Mouse (Mus musculus): Measurements from ENCODE around the gene Mtch1. TPM values are rescaled to one million over a fixed set of nuclear protein-coding genes. Genes with fewer than 3 reads are reported as not detected.

The Mtch1 gene
- polyA plus RNA-seq, 1 experiment from 2014 or later = 530 TPM

DNA sequence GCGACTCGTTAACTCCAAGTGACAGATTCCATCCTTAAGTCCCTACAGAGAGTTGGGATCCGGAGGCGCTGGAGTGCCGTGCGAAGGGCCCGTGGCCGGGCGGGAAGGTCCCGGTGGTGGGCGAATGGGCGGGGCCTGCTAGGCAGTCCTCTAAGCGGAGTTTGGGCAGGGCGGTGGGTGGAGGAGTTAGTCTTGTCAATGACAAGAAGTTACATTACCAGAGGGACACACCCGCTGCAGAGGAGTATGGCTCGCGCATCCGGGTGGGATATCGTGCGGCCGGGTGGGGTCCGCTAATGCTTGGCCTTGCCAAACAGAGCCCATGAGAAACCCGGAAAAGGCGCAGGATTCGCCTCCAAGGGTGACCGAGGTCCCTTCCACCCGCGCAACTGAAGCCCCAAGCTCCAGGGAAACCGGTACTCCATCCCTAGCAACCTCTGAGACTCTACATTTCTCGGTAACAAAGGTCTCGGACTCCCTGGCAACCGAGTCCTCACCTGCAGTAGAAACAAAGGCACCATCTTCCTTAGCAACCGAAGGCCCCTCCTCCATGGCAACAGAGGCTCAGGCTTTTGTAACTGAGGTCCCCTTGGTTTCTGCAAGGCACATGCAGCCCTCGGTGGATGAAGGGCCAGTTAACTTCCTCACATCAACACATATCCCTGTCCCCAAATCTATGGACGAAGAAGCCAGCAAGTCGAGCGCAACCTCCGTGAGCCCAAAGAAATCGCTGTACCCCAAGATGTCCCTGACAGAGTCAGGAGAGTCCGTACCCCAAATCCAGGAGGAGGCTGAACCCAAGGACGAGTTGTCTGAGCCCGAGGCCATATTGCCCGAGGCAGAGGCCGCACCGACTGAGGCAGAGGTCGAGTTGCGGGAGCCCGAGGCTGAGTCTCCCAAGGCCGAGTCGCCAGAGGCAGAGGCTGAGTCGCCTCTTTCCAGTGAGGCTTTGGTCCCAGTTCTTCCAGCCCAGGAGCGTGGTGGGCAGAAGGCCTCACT, 20.9 kb downstream of the Mtch1 start:
- Histone ChIP-seq H3K36me3 (replicated peaks; ENCODE audit: control insufficient read depth, insufficient read depth) (peaks cover 14% of the 10 kb centered on the region), H3K9ac (peak overlapping the region; percentile 53), H3K9me3 (ENCODE audit: control insufficient read depth, low read length) (no peaks in the 10 kb centered on the region), H3K27ac (peak overlapping the region; percentile 75), H3K4me3 (replicated peaks; ENCODE audit: low read length) (peak overlapping the region; percentile 24), H3K4me2 (replicated peaks) (peak overlapping the region; percentile 59), H3K27me3 (ENCODE audit: control insufficient read depth, insufficient read depth, low read length) (peaks cover 14% of the 10 kb centered on the region), H3K4me1 (replicated peaks; ENCODE audit: control insufficient read depth, insufficient read depth, low read length) (peaks cover 22% of the 10 kb centered on the region)
- ATAC-seq (ENCODE audit: low FRiP score) (peak; percentile 60), DNase-seq (ENCODE audit: low spot score) (peak; percentile 62)
- WGBS = 7% methylated on average over 52 of the region's 52 CpGs

DNA sequence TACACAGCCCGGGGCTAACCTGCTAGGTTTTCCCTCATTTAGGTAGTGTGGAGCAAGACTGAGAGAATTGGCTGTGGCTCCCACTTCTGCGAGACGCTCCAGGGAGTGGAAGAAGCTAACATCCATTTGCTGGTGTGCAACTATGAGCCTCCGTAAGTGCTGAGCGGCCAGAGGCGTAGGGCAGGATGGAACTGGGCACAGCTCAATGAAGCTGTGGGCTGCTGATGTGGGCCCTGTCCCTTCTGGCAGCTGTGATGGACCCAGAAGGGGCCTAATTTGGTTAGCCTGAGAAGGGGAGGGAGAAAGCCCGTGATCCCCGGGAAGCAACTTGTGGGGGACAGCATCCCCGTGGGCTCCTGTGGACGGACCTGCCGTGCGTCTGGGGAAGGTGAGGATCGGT, 21.9 kb downstream of the Mtch1 start:
- 39% methylated on average over 13 of the region's 13 CpGs for WGBS
- ATAC-seq (ENCODE audit: low FRiP score) = no peak
- Histone ChIP-seq H3K9me3 (ENCODE audit: control insufficient read depth, low read length) (no peaks in the 10 kb centered on the region), H3K27me3 (ENCODE audit: control insufficient read depth, insufficient read depth, low read length) (peaks cover 24% of the 10 kb centered on the region), H3K9ac (peak overlapping the region; percentile 53; the same call in 1 of the 2 replicates), H3K27ac (no peak overlapping the region), H3K4me2 (replicated peaks) (0 out of 2 replicates have a peak overlapping the region, but pooled peaks have one; percentile 59), H3K4me3 (replicated peaks; ENCODE audit: low read length) (no peak overlapping the region), H3K4me1 (replicated peaks; ENCODE audit: control insufficient read depth, insufficient read depth, low read length) (peaks cover 21% of the 10 kb centered on the region), H3K36me3 (replicated peaks; ENCODE audit: control insufficient read depth, insufficient read depth) (0 out of 2 replicates have a peak, but pooled peaks cover 5% of the 10 kb centered on the region)
- DNase-seq (ENCODE audit: low spot score) = no peak

DNA sequence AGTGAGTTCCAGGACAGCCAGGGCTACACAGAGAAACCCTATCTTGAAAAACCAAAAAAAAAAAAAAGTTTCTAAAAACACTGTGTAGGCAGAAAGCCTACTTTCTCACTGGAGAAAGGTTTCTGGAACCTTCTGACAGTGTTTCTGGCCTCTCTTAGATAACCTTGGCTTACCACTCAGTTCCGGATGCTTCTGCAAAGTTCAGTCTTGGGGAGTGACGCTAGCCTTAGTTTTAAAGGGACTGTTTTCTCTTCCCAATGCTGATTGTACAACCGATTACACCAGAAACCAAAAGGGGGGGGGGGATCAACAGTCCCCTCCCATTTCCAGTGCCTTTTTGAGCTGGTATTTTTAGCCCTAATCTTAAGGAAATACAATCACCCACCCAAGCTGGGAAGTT, 24.1 kb downstream of the Mtch1 start:
- H3K4me3 ChIP-seq (replicated peaks; ENCODE audit: low read length) = no peak overlapping the region
- no peaks in the 10 kb centered on the region for H3K9me3 ChIP-seq (ENCODE audit: control insufficient read depth, low read length)
- H3K4me2 ChIP-seq (replicated peaks) = no peak overlapping the region
- H3K4me1 ChIP-seq (replicated peaks; ENCODE audit: control insufficient read depth, insufficient read depth, low read length) = peaks cover 21% of the 10 kb centered on the region
- no peak for DNase-seq (ENCODE audit: low spot score)
- H3K9ac ChIP-seq = no peak overlapping the region
- peaks cover 29% of the 10 kb centered on the region for H3K27me3 ChIP-seq (ENCODE audit: control insufficient read depth, insufficient read depth, low read length)
- ATAC-seq (ENCODE audit: low FRiP score) = no peak
- H3K27ac ChIP-seq = no peak overlapping the region
- 88% methylated on average over 3 of the region's 3 CpGs for WGBS
- H3K36me3 ChIP-seq (replicated peaks; ENCODE audit: control insufficient read depth, insufficient read depth) = no peaks in the 10 kb centered on the region

DNA sequence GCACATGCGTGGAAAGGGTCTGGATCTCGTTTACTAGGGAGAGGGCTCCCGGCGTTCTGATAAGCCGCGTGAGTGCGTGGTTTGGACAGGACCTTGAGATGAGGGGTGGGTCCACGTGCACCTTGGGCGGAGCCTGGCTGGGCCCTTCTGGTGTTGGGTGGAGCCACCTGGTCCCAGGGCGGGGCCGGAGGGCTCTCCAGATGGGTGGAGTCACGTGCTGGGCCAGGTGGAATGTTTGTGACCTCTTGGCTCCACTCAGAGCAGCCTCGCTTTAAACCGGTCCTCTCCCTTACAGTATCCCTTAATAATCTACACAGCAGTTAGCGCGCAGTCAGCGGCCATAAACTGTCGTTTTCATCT, 25.2 kb downstream of the Mtch1 start:
- no peak overlapping the region for H3K4me2 ChIP-seq (replicated peaks)
- WGBS = 20% methylated on average over 18 of the region's 18 CpGs
- no peaks in the 10 kb centered on the region for H3K36me3 ChIP-seq (replicated peaks; ENCODE audit: control insufficient read depth, insufficient read depth)
- DNase-seq (ENCODE audit: low spot score) (no peak), ATAC-seq (ENCODE audit: low FRiP score) (no peak)
- H3K9me3 ChIP-seq (ENCODE audit: control insufficient read depth, low read length) = no peaks in the 10 kb centered on the region
- H3K27ac ChIP-seq = no peak overlapping the region
- peaks cover 29% of the 10 kb centered on the region for H3K27me3 ChIP-seq (ENCODE audit: control insufficient read depth, insufficient read depth, low read length)
- no peak overlapping the region for H3K4me3 ChIP-seq (replicated peaks; ENCODE audit: low read length)
- H3K9ac ChIP-seq = no peak overlapping the region
- H3K4me1 ChIP-seq (replicated peaks; ENCODE audit: control insufficient read depth, insufficient read depth, low read length) = peaks cover 21% of the 10 kb centered on the region

DNA sequence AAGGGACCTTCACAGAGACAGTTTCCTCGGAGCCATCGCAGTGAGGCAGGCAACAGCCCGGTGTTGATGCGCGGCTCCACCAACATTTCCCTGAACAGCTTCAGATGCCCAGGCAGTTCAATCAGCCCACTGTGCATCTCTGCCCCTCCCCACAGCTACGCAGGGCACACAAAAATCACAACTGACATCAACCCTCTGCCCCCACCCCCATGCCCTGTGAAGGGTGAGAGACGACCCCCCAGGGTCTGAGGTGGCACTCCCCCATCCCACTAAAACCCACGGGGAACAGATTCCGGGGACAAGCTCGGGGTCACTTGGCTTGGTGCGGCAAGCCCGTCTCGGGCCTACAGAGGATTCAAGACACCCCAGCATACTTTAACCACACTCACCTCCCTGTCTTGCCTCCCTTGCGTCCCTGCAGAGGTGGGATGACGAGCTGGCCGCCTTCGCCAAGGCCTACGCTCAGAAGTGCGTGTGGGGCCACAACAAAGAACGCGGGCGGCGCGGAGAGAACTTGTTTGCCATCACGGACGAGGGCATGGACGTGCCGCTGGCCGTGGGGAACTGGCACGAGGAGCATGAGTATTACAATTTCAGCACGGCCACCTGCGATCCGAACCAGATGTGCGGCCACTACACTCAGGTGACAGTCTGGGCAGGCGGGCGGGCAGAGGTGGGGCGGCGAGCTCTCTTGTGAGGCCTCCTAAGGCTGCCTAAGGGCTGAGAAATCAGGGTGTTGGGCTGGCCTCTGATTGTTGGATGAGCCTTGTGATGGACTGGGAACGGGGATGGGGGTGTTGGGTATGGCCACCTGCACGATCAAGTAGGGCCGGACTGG, 25.8 kb downstream of the Mtch1 start:
- Histone ChIP-seq H3K27ac (no peak overlapping the region), H3K4me1 (replicated peaks; ENCODE audit: control insufficient read depth, insufficient read depth, low read length) (peaks cover 16% of the 10 kb centered on the region), H3K36me3 (replicated peaks; ENCODE audit: control insufficient read depth, insufficient read depth) (no peaks in the 10 kb centered on the region), H3K9ac (no peak overlapping the region), H3K27me3 (ENCODE audit: control insufficient read depth, insufficient read depth, low read length) (peaks cover 29% of the 10 kb centered on the region), H3K9me3 (ENCODE audit: control insufficient read depth, low read length) (no peaks in the 10 kb centered on the region), H3K4me2 (replicated peaks) (no peak overlapping the region; the same call in 1 of the 2 replicates), H3K4me3 (replicated peaks; ENCODE audit: low read length) (no peak overlapping the region)
- no peak for DNase-seq (ENCODE audit: low spot score)
- WGBS = 17% methylated on average over 41 of the region's 41 CpGs
- no peak for ATAC-seq (ENCODE audit: low FRiP score)

DNA sequence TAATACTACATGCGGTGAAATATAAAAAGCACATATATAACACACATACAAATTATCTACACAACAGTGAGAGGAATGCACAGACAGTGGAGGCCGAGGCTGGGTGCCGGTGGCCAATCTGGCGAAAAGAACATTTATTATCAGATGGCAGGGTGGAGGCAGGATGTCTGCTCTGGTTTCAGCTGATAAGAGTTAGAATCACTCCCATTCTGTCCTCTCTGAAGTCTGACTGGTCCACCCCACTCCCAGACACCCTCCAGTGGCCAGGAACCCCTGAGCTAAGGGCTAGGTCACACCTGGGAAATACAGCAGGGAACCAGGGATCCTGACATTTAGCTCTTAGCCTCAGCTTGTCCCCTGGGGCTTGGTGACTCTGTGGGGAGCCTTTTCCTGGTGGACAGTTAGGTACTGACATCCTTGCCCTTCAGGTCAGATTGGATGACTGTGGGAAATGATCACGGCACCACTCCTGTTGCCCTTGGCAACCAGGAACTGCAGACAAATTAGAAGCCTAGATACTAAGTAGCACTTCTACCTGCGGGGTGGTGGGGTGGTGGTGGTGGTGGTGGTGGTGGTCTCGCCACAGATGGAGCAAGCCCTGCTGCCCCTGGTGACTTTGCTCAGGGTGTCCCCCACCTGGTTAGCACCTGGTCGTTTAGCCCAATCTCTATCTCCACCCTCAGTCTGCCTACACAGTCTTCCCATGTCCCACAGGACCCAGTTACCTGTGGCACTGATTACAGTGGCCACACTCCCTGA, 27.7 kb downstream of the Mtch1 start:
- Histone ChIP-seq H3K9ac (no peak overlapping the region), H3K27me3 (ENCODE audit: control insufficient read depth, insufficient read depth, low read length) (peaks cover 29% of the 10 kb centered on the region), H3K9me3 (ENCODE audit: control insufficient read depth, low read length) (no peaks in the 10 kb centered on the region), H3K36me3 (replicated peaks; ENCODE audit: control insufficient read depth, insufficient read depth) (no peaks in the 10 kb centered on the region), H3K27ac (no peak overlapping the region), H3K4me2 (replicated peaks) (no peak overlapping the region), H3K4me1 (replicated peaks; ENCODE audit: control insufficient read depth, insufficient read depth, low read length) (0 out of 2 replicates have a peak, but pooled peaks cover 4% of the 10 kb centered on the region), H3K4me3 (replicated peaks; ENCODE audit: low read length) (no peak overlapping the region)
- no peak for ATAC-seq (ENCODE audit: low FRiP score)
- no peak for DNase-seq (ENCODE audit: low spot score)
- WGBS = 76% methylated on average over 8 of the region's 8 CpGs

DNA sequence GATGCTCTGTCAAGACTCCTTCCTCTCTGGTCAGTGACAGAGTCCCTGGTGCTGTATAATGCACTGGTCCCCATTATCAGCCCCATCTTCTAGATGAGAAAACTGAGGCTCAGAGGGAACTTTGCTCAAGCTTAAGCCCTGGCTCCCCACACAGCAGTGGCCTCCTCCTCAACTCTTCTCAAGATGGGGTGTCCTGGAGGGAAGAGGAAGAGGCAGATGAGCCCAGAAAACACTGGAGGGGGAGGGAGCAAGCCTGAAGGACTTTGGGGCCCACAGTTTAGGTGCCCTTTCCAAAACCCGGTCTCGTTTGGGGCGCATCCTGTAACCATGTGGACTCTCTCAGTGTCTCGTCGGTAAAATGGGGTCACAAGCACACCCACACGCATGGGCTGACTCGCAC, 28.3 kb downstream of the Mtch1 start:
- ATAC-seq (ENCODE audit: low FRiP score) = no peak
- H3K4me2 ChIP-seq (replicated peaks) = no peak overlapping the region
- no peak overlapping the region for H3K4me3 ChIP-seq (replicated peaks; ENCODE audit: low read length)
- WGBS = 93% methylated on average over 7 of the region's 7 CpGs
- no peak overlapping the region for H3K9ac ChIP-seq
- DNase-seq (ENCODE audit: low spot score) = no peak
- H3K36me3 ChIP-seq (replicated peaks; ENCODE audit: control insufficient read depth, insufficient read depth) = no peaks in the 10 kb centered on the region
- H3K9me3 ChIP-seq (ENCODE audit: control insufficient read depth, low read length) = no peaks in the 10 kb centered on the region
- no peak overlapping the region for H3K27ac ChIP-seq
- 0 out of 2 replicates have a peak, but pooled peaks cover 4% of the 10 kb centered on the region for H3K4me1 ChIP-seq (replicated peaks; ENCODE audit: control insufficient read depth, insufficient read depth, low read length)
- H3K27me3 ChIP-seq (ENCODE audit: control insufficient read depth, insufficient read depth, low read length) = peaks cover 29% of the 10 kb centered on the region

DNA sequence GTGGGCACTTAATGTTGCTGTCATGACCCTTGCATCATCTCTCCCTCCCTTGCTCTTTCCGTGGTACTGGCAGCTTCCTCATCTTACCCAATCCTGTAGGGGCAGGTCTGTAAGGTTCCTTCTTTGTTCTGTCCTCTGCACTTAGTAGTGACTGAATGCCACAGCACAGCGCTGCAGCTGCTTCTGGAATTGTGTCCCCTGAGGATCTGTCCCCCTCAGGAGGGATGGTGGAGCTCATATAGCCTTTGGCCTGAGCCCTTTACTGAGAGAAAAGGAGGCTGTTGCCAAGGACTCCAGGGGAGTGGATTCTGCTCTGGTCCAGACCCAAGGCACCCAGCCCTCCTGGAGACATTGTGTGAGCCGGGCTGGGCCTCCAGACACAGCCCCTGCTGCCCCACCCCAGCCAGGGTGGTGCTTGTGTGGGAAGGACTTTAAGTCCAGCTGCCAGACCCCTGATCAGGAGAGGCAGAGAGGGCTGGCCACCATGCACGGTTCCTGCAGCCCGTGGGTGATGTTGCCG, 28.9 kb downstream of the Mtch1 start:
- no peak overlapping the region for H3K27ac ChIP-seq
- H3K4me3 ChIP-seq (replicated peaks; ENCODE audit: low read length) = no peak overlapping the region
- H3K4me2 ChIP-seq (replicated peaks) = no peak overlapping the region
- 46% methylated on average over 6 of the region's 6 CpGs for WGBS
- H3K4me1 ChIP-seq (replicated peaks; ENCODE audit: control insufficient read depth, insufficient read depth, low read length) = 0 out of 2 replicates have a peak, but pooled peaks cover 4% of the 10 kb centered on the region
- peaks cover 29% of the 10 kb centered on the region for H3K27me3 ChIP-seq (ENCODE audit: control insufficient read depth, insufficient read depth, low read length)
- ATAC-seq (ENCODE audit: low FRiP score) = no peak
- H3K9ac ChIP-seq = no peak overlapping the region
- no peak for DNase-seq (ENCODE audit: low spot score)
- H3K9me3 ChIP-seq (ENCODE audit: control insufficient read depth, low read length) = no peaks in the 10 kb centered on the region
- H3K36me3 ChIP-seq (replicated peaks; ENCODE audit: control insufficient read depth, insufficient read depth) = no peaks in the 10 kb centered on the region
